Mouse (Mus musculus) megakaryocyte, embryonic 14.5 days (primary cell): ENCODE data around the gene Rfk. TPM values are rescaled to one million over a fixed set of nuclear protein-coding genes. Genes with fewer than 3 reads are reported as not detected.

ENCODE experiments used
- H3K27me3 ChIP-seq: replicated peaks from 2 replicates; pipeline ENCODE3; 2012; ENCODE audit warnings: inconsistent platforms
- H3K36me3 ChIP-seq: replicated peaks from 2 replicates; pipeline ENCODE3; 2012; ENCODE audit warnings: low read length, inconsistent platforms, mixed read lengths
- H3K4me1 ChIP-seq: 2 replicates; pipeline ENCODE4 v1.6.1; 2012; ENCODE audit warnings: inconsistent platforms
- H3K4me3 ChIP-seq: replicated peaks from 2 replicates; pipeline ENCODE3; 2012; ENCODE audit warnings: moderate library complexity, mild to moderate bottlenecking, inconsistent platforms
- H3K9me3 ChIP-seq: 2 replicates; pipeline ENCODE4 v1.6.1; 2012; ENCODE audit warnings: inconsistent platforms
- FLI1 ChIP-seq: IDR thresholded peaks from 2 replicates; pipeline ENCODE4 v1.6.1; 2012; ENCODE audit warnings: low read length, inconsistent platforms, mixed read lengths
- GATA1 ChIP-seq: IDR thresholded peaks from 3 replicates; pipeline ENCODE4 v1.6.1; 2012; ENCODE audit warnings: mixed read lengths, low read length, inconsistent platforms, borderline replicate concordance
- polyA plus RNA-seq: library from polyadenylated mRNA; stranded (reverse); fragments of >175 nt; gene quantifications from 2 replicates; pipeline ENCODE4 v1.2.3, GENCODE M21; 2012; ENCODE audit warnings: low replicate concordance; ENCODE audit not compliant: insufficient read depth

Gene Rfk
- polyA plus RNA-seq, 1 experiment: 15.5 TPM

GRCm38 (mm10) chr19:17408591-17408990, 14.7 kb downstream of the Rfk start:
- TF ChIP-seq FLI1 (no peak), GATA1 (no peak)
- Histone ChIP-seq H3K27me3 (peaks cover under 1% of the 10 kb centered on the region), H3K4me1 (peaks cover 13% of the 10 kb centered on the region), H3K9me3 (peaks cover 21% of the 10 kb centered on the region), H3K36me3 (peaks cover 11% of the 10 kb centered on the region), H3K4me3 (no peak overlapping the region)

- no peak for TF ChIP-seq GATA1
- TF ChIP-seq FLI1: no peak
- peaks cover 21% of the 10 kb centered on the region for H3K9me3 ChIP-seq
- peaks cover 10% of the 10 kb centered on the region for H3K4me1 ChIP-seq
- H3K27me3 ChIP-seq: peaks cover 2% of the 10 kb centered on the region
- H3K4me3 ChIP-seq: no peak overlapping the region
- H3K36me3 ChIP-seq: peaks cover 11% of the 10 kb centered on the region
Measured at GRCm38 (mm10) chr19:17409351-17409750, 15.5 kb downstream of the Rfk start.

- H3K4me1 ChIP-seq: peaks cover 10% of the 10 kb centered on the region
- H3K9me3 ChIP-seq: peaks cover 14% of the 10 kb centered on the region
- H3K4me3 ChIP-seq: no peak overlapping the region
- TF ChIP-seq FLI1: no peak
- TF ChIP-seq GATA1: no peak
- H3K36me3 ChIP-seq: peaks cover 4% of the 10 kb centered on the region
- H3K27me3 ChIP-seq: peaks cover 6% of the 10 kb centered on the region
Measured at GRCm38 (mm10) chr19:17410465-17411065, 16.7 kb downstream of the Rfk start.

GRCm38 (mm10) chr19:17412915-17413459, 19.1 kb downstream of the Rfk start:
- TF ChIP-seq GATA1 (no peak), FLI1 (no peak)
- peaks cover 6% of the 10 kb centered on the region for H3K27me3 ChIP-seq

GRCm38 (mm10) chr19:17417855-17418254, 24.0 kb downstream of the Rfk start:
- H3K36me3 ChIP-seq: no peaks in the 10 kb centered on the region
- peaks cover 8% of the 10 kb centered on the region for H3K9me3 ChIP-seq
- peaks cover 6% of the 10 kb centered on the region for H3K27me3 ChIP-seq
- TF ChIP-seq GATA1 (no peak), FLI1 (no peak)
- H3K4me3 ChIP-seq: no peak overlapping the region
- H3K4me1 ChIP-seq: no peaks in the 10 kb centered on the region

More at GRCm38 (mm10) chr19:17412915-17413459, 19.1 kb downstream of the Rfk start:
- Histone ChIP-seq H3K4me1 (no peaks in the 10 kb centered on the region), H3K9me3 (peaks cover 3% of the 10 kb centered on the region; the same call in 1 of the 2 replicates), H3K36me3 (no peaks in the 10 kb centered on the region), H3K4me3 (no peak overlapping the region)

- Histone ChIP-seq H3K9me3 (peaks cover 5% of the 10 kb centered on the region), H3K4me1 (peaks cover 5% of the 10 kb centered on the region; the same call in 1 of the 2 replicates), H3K36me3 (no peaks in the 10 kb centered on the region), H3K27me3 (peaks cover 2% of the 10 kb centered on the region), H3K4me3 (no peak overlapping the region)
- TF ChIP-seq GATA1 (no peak), FLI1 (no peak)
Measured at GRCm38 (mm10) chr19:17423306-17423705, 29.5 kb downstream of the Rfk start.

GRCm38 (mm10) chr19:17427824-17428560, 34.1 kb downstream of the Rfk start:
- Histone ChIP-seq H3K9me3 (no peaks in the 10 kb centered on the region), H3K27me3 (peaks cover 2% of the 10 kb centered on the region), H3K4me3 (no peak overlapping the region), H3K4me1 (peaks cover 5% of the 10 kb centered on the region; the same call in 1 of the 2 replicates), H3K36me3 (no peaks in the 10 kb centered on the region)
- TF ChIP-seq GATA1: no peak
- TF ChIP-seq FLI1: no peak

- H3K36me3 ChIP-seq: no peaks in the 10 kb centered on the region
- H3K9me3 ChIP-seq: no peaks in the 10 kb centered on the region
- TF ChIP-seq GATA1 (no peak), FLI1 (no peak)
- H3K4me3 ChIP-seq: no peak overlapping the region
- H3K4me1 ChIP-seq: peaks cover under 1% of the 10 kb centered on the region; the same call in 1 of the 2 replicates
- H3K27me3 ChIP-seq: peaks cover 2% of the 10 kb centered on the region
Measured at GRCm38 (mm10) chr19:17428561-17428914, 34.7 kb downstream of the Rfk start.

GRCm38 (mm10) chr19:17436651-17437050, 42.8 kb downstream of the Rfk start:
- Histone ChIP-seq H3K36me3 (no peaks in the 10 kb centered on the region), H3K4me3 (no peak overlapping the region), H3K4me1 (no peaks in the 10 kb centered on the region), H3K27me3 (peaks cover 4% of the 10 kb centered on the region), H3K9me3 (no peaks in the 10 kb centered on the region)
- TF ChIP-seq FLI1: no peak
- no peak for TF ChIP-seq GATA1
